Mouse (Mus musculus) c-Kit-negative CD71-positive TER-119-positive erythroid progenitor cells, embryonic 14.5 days (primary cell): ENCODE measurements at regions not wholly inside any gene's neighbourhood (a gene's known extent, or its start where the extent isn't known, plus 50 kb on each side); places are given as distances from the start of the nearest gene placed in this dataset.
"Not testable (repeated sequence)": the region's sequence is repeated elsewhere in the genome, so short reads cannot be mapped to it uniquely, and the experiment has no call there.

Experiments
- DNase-seq: peaks from one replicate; pipeline ENCODE4 v3.0.0-alpha.2; 2013; ENCODE audit warnings: low read depth, low spot score

DNA sequence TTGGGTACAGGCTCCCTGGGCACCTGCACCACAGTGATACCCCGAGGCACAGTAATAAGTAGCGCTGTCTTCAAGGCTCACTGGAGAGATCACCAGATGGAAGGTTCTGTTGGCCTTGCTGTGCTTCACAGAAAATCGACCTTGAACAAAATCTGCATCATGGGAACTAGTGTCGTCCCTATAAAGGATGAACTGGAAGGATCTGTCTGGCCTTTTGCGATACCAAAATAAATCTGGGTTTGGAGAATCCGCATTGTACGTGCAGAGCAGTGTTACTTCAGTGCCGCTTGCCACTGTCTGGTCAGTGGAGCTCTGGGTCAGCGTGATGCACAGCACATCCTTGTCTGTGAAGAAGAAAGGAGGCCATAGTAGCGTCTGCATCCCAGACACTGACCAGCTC, 105.3 kb downstream of the Dad1 start:
- DNase-seq, result no peak

DNA sequence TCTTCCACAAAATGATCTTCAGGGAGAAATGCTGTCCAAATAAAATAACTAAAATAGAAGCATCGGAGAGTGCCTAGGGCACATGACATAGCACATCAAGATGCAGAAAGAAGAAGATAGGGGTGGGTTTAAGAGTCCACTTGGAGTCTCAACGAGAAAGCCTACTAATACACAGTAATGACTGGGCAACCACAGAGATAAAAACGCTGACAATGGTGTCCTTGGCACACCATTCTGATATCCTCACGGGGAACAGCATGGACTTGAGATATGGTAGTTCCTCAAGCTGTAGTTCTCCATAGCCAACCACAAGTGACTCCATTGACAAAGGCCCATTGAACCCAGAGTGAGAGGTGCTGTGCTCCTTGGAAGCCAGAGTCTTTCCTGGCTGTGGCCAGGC, 105.8 kb downstream of the Dad1 start:
- DNase-seq, result no peak

DNA sequence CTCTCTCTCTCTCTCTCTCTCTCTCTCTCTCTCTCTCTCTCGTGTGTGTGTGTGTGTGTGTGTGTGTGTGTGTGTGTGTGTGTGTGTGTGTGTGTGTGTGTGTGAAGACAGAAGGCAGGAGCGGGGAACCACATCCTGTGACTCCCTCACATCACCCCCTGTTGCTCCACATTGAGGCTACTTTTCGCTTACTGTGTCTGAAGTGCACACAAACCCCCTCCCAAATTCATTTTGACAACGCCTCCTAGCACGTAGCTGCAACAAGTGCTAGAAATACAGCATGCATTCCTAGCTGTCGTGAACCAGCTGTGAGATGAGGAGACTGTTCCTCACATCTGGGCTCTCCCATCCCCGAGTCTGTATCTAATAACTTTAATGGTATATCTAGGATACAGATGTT, 106.4 kb downstream of the Dad1 start:
- DNase-seq, result no peak

DNA sequence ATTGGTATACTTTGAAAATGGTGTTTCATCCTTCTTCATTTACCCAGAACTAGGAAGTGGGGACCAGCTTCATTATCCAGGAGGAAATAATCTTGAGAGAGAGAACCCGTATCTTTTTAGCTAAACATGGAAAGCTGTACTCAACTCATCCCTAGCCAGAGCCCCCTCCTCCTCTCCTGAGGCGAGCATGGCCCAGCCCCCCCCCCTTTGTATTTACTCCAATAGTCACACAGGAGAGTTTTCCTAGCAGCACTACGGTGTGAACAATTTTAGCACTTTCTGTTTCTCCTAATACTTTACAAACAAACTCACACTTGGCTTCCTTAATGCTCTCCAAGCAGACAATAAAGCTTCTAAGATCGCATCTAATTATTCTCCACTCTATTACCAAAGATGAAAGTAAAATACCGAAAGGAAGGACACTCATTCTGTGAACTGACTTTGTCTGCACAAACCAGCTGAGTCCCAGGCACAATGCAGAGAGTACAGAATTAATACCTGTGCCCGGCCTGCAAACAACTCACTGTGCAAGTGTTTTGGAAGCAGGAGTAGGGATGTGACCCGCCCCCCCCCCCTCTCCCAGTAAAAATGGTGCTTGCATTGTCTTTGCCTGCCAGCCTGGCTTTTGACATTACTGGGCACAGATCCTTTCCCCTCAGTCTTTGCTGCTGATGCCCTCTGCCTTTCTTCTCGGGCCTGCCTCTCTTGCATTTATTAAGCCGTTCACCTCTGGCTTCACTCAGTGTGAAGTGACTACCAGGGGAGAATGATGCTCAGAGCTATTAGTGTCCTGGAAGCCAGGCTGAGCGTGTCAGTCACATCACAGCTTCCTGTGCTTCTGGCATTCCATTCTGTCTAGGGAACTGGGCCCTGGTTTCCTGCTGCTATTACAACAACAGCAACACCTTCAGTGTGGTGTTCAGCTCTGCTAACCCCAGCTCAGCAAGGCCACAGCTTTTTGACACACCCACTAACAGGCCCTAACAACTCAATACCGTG, 107.9 kb downstream of the Dad1 start:
- DNase-seq, result no peak

DNA sequence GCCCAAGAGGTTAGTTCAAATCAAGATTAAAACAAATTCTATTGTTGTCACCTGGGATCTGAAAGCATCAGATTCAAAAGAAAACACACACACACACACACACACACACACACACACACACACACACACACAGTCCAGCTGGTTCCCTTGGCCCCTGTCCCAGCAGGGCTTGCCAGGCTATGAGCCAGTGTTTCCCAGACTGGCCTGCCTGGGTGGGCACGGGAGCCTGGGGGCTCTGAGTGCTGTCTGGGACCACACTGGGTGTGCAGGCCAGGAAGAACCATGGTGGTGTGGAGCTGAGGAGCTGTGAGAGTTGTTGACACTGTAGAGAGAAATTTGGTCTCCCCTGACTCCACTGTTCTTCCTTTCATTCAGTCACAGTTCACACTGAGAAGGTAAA, 110.1 kb downstream of the Dad1 start:
- no peak for DNase-seq

GRCm38 (mm10) chr14:54138288-54138687, 115.6 kb downstream of the Dad1 start:
- no peak for DNase-seq

DNA sequence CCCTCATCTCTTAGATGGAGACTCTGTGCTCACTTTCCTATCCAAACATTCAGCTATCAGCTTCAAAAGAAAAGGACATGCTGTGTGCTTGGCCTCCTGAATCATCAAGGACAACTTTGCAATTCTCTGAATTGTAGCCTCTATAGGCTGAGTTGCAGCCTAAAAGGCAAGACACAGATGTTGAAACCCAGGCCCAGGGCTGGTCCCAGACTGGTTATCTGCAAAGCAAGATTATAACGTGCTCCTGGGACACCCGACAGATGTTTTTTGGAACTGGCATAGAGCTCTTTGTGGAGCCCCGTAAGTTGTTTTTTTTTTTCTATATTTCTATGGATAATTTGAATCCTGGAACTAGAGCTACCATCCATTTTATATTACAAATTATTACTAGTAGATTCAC, 117.4 kb downstream of the Dad1 start:
- DNase-seq, result no peak

- DNase-seq, result no peak
Observed at GRCm38 (mm10) chr14:54128334-54128733, 125.6 kb downstream of the Dad1 start.

DNA sequence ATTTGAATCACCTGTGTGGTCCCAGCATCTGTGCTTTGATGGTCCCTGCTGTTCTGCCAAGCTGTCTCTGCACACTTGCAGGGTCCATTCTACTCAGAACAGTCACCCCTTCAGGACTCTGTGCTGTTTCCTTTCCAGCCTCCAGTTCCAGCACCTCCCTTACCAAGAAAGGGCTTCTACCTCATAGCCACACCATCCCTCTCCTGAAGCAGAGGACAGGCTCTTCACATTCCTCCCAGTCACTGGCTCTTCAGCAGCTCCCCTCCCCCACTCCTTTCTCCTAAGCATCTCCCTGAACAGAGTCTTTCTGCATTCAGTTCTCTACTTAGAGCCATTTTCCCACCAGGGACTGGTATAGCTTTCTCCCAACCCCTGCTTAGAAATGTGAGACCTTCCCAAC, 128.4 kb downstream of the Dad1 start:
- no peak for DNase-seq

GRCm38 (mm10) chr14:54121973-54122372, 131.9 kb downstream of the Dad1 start:
- no peak for DNase-seq

DNA sequence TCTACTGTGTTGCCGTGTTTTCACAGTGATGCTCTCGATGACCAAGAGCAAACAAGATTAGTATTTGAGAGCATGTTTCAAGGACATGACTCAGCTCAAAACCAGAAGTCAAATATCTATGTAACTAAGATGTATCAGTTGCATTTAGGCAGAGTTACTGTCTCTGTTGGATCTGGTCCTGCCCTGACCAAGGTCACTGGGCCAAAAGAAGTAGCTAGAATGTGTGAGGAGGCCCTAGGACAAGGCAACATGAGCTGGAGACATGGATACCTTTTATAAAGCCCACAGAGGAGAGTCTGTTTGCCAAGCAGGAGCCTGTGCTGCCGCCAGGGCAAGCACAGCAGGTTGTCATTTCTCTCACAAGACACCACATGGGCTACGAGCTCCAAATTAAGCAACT, 132.6 kb downstream of the Dad1 start:
- DNase-seq, result no peak

- DNase-seq, result no peak
Observed at GRCm38 (mm10) chr14:54120194-54120593, 133.7 kb downstream of the Dad1 start.

DNA sequence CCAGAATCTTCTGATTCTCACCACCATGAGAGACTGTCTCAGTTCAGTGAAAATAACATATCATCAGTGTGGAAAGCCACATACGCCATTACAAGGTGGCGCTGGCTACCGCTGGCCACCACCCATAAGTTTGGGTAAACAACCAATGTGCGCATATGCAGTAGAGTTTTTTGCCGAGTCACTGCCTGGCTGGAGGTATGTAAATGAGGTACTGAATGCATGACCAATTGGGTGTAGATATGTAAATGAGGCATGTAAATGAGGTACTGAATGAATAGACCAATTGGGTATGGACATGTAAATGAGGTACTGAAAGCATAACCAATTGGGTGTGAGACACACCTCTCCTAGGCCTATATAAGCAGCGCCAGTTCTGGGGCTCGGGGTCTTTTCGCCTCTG, 136.3 kb downstream of the Dad1 start:
- DNase-seq, result not testable (repeated sequence)

- no peak for DNase-seq
Observed at GRCm38 (mm10) chr14:54113216-54113615, 140.7 kb downstream of the Dad1 start.

DNA sequence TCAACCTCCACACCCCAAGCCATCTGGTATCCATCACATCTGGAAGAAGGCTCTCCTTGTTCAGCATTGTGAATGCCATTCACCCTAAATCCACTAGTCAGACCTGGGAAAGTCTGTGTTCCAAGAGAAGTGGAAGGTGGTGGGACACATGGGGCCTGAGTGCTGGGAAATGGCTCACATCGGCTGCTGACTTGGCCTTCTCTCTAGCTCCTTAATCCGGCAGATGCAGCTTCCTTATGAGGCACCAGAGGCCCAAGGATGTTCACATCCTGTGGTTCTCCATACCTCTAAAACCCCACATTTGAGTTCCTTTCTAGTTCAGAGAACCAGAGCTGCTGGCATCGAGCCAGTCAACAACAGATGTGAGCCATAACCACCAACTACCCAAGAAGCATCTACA, 142.9 kb downstream of the Dad1 start:
- DNase-seq, result no peak

- DNase-seq, result no peak
Observed at GRCm38 (mm10) chr14:54109129-54109528, 144.8 kb downstream of the Dad1 start.

- DNase-seq, result no peak
Observed at GRCm38 (mm10) chr14:54108311-54109074, 145.4 kb downstream of the Dad1 start.

GRCm38 (mm10) chr14:54107204-54107796, 146.6 kb downstream of the Dad1 start:
- no peak for DNase-seq

- no peak for DNase-seq
Observed at GRCm38 (mm10) chr14:54104243-54104642, 149.7 kb downstream of the Dad1 start.

DNA sequence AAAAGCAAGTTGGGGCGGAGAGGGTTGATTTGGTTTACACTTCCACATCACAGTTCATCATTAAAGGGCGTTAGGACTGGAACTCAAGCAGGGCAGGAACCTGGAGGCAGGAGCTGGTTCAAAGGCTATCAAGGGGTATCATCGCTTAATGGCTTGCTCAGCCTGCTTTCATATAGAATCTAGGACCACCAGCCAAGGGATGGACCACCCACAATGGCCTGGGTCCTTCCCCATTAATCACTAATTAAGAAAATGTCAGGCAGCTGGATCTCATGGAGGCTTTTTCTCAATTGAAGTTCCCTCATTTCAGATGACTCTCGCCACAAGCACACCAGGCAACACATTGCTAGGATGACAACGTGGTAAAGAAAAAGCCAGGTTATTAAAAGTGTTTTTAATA, 150.4 kb downstream of the Dad1 start:
- DNase-seq, result no peak

DNA sequence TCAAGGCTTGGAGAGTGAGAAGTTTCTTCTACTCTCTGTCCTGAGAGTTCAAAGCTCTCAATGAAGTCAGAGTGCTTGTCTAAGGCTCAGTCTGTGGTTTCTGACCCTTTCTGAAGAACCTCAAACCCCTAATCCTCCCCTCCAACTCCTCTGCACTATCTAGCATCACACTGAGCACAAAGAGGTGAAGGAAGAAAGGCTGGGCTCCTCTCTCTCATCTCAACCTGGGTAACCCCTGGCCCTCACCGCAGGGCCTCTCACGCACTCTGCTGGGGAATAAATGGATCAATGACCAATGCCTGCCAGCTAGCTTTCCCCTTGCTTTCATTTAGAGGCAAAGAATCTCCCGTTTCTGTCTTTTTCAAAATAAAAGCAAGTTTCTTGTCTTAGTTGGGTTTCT, 150.8 kb downstream of the Dad1 start:
- DNase-seq, result no peak

GRCm38 (mm10) chr14:54101775-54102174, 152.1 kb downstream of the Dad1 start:
- DNase-seq, result no peak
